ENCODE assay signal across 18 mouse cellular contexts in the genomic region with DNA sequence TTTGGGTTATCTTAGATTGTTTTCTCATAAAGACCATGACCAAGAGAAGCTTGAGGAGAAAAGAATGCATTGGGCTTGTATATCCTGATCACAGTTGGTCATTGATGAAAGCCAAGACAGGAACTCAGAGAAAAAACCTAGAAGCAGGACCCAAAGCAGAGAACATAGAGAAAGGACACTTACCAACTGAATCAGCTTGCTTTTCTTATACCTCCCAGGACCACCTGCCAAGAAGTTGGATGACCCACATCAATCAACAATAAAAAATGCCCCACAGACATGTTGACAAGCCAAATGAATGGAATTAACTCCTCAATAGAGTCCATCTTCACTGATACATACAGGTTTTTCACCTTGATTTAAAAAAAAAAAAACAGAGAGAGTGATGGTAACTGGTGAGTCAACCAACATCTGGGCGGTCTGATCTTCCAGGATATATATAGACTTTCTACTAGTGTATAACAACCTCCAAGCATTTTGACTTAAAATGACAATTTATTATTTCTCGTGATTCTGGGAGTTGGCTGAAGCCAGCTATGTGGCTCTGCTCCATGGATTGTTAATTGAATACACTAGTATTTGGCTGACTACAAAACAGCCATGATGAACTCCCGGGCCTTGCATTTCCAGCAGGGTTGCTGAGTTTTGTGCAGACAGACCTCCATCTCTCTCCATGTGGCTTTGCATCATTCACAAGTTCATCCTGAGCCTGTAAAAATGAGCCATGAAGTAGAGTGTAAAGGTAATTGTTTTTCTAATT. TPM values are rescaled to one million over a fixed set of nuclear protein-coding genes. Genes with fewer than 3 reads are reported as not detected.
"Had no signal": no experiment of that assay in that cellular context is flagged by ENCODE, and none has a peak within 500 bp of the region (broad histone marks: within the 10 kb centered on the region; RNA-seq: fewer than 3 reads in every experiment).

No protein-coding gene starts in this region.

- H3K27me3 ChIP-seq: limb, embryonic 13.5 days; liver, embryonic 12.5 days; liver, embryonic 15.5 days; midbrain, embryonic 13.5 days had no signal

- DNase-seq: kidney, adult 8-10 months; kidney, postnatal 10 days; kidney, postnatal 4 days; liver; lung, adult 18-20 months; lung, postnatal 14 days; lung, postnatal 4 days; thymus, adult 2 months; thymus, postnatal 14 days; thymus, postnatal 4 days had no signal

- ATAC-seq: liver, embryonic 12.5 days; midbrain, embryonic 13.5 days had no signal

- H3K4me3 ChIP-seq: kidney, embryonic 15.5 days; limb, embryonic 10.5 days; limb, embryonic 13.5 days; liver, embryonic 12.5 days; liver, embryonic 15.5 days; midbrain, embryonic 13.5 days had no signal

- H3K36me3 ChIP-seq: kidney, embryonic 15.5 days; limb, embryonic 10.5 days; limb, embryonic 13.5 days; liver, embryonic 12.5 days; liver, embryonic 15.5 days; midbrain, embryonic 13.5 days had no signal

- H3K27ac ChIP-seq: kidney, embryonic 15.5 days; limb, embryonic 10.5 days; limb, embryonic 13.5 days; liver, embryonic 12.5 days; liver, embryonic 15.5 days; midbrain, embryonic 13.5 days; stomach, postnatal 0 days had no signal

- H3K4me1 ChIP-seq: kidney, embryonic 15.5 days; limb, embryonic 10.5 days; limb, embryonic 13.5 days; liver, embryonic 12.5 days; liver, embryonic 15.5 days; midbrain, embryonic 13.5 days had no signal

- H3K9ac ChIP-seq: kidney, embryonic 15.5 days; limb, embryonic 13.5 days; liver, embryonic 12.5 days; liver, embryonic 15.5 days; midbrain, embryonic 13.5 days had no signal

- H3K9me3 ChIP-seq: kidney, embryonic 15.5 days; limb, embryonic 10.5 days; limb, embryonic 13.5 days; liver, embryonic 12.5 days; liver, embryonic 15.5 days; midbrain, embryonic 13.5 days had no signal

- H3K4me2 ChIP-seq: kidney, embryonic 15.5 days; limb, embryonic 13.5 days; liver, embryonic 12.5 days; liver, embryonic 15.5 days; midbrain, embryonic 13.5 days had no signal

RNA-seq across cellular contexts. Expression of gene Neurod1, which starts 12.5 kb away (rescaled TPM):
- polyA plus RNA-seq: limb, embryonic 10.5 days; limb, embryonic 13.5 days; liver, embryonic 12.5 days; liver, embryonic 15.5 days; lung, embryonic 16.5 days; thymus, adult 2 months had no signal
